Mouse (Mus musculus) myocyte (in vitro differentiated cells): ENCODE data around the gene Zfp612.

Experiments
- CEBPB ChIP-seq: IDR thresholded peaks from 2 replicates; pipeline ENCODE4 v1.6.1; 2011; ENCODE audit warnings: mild to moderate bottlenecking, moderate library complexity; ENCODE audit not compliant: poor library complexity, insufficient read depth, severe bottlenecking
- E2F4 ChIP-seq: IDR thresholded peaks from one replicate; pipeline ENCODE4 v1.6.1; 2011; ENCODE audit warnings: mild to moderate bottlenecking, control low read depth, moderate library complexity; ENCODE audit not compliant: insufficient read depth
- MAX ChIP-seq: IDR thresholded peaks from one replicate; pipeline ENCODE4 v1.6.1; 2011; ENCODE audit warnings: low read depth, mild to moderate bottlenecking, control low read depth
- POLR2A ChIP-seq: IDR thresholded peaks from one replicate; pipeline ENCODE4 v1.6.1; 2011; ENCODE audit warnings: low read depth, mild to moderate bottlenecking, control low read depth, moderate library complexity; ENCODE audit not compliant: insufficient read length
- USF1 ChIP-seq: IDR thresholded peaks from one replicate; pipeline ENCODE4 v1.6.1; 2011; ENCODE audit warnings: low read depth, mild to moderate bottlenecking, control low read depth, moderate library complexity

DNA sequence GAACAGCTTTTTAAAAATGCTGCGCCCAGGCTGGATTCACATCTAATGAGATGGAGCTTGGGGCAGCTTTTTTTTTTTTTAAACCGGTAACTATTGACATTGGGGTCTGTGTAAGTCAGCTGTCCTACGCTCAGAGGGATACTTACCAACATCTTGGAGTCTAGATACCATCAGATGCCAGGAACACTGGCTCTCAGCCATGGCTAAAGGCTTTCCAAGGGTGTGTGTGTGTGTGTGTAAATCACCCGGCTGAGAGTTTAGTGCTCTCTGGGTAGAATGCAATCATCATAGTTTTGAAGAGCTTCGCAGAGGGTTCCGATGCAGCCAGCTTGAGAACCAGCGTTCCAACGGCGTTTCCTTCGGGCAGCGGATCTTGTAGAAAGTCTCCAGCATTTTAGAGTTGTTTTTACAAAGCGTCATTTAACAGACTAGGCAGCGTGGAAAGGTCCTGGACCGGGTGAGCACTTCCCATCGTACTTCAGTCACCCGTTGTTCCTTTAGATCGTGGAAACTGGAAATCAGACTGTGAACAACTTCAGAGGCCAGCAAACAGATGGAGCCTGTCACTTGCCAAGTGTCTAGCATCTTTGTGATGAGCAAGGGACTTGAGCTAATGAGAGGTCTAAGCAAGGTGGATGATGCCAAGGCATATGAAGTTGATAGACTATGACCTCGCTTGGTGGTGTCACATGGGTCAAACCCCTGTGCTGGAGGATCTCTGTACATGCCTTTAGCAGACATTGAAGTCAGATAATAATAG lies 14.8 kb upstream of the Zfp612 start:
- TF ChIP-seq USF1 (no peak), POLR2A (no peak), E2F4 (no peak), CEBPB (no peak), MAX (no peak)
